Mouse (Mus musculus): ENCODE results near the gene Casp9.

GRCm38 (mm10) chr4:141816267-141816666, 22.9 kb downstream of the Casp9 start:
- TF ChIP-seq CTCF (IDR thresholded peaks at IDR 0.05; ENCODE audit: low read depth, low read length) (no peak), POLR2AphosphoS5 (IDR thresholded peaks at IDR 0.05; ENCODE audit: insufficient replicate concordance, low read depth, low read length) (no peak), TAL1 (conservative IDR thresholded peaks at IDR 0.05; ENCODE audit: low read depth, low read length) (no peak), GATA1 (IDR thresholded peaks at IDR 0.05; ENCODE audit: borderline replicate concordance, low read length) (no peak)
